In the genomic region with DNA sequence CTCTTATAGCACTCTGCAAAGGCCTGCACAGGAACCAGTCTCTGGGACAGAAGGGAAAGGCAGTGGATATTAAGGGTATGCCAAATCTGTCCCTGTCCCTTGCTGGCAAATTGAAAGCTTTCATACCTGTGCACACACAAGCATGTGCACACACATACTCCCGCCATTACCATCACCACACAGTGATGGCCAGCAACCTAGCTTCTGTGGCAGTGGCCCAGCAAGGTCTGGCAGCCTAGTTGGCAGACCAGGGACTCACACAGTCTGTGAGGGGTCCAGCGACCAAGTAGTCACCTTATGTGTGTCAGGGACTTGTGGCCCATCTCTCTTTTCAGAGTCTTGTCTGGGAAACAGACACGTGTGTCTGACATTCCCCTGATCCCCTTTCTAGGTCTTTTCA, we compare ENCODE assay signal across 9 mouse cellular contexts. TPM values are rescaled to one million over a fixed set of nuclear protein-coding genes. Genes with fewer than 3 reads are reported as not detected.
DNase-seq lines count a peak whose midpoint lies in the region; ATAC-seq and TF ChIP-seq lines count a peak whose summit lies in the region.
"Had no signal": no experiment of that assay in that cellular context is flagged by ENCODE, and none has a peak within 500 bp of the region (broad histone marks: within the 10 kb centered on the region; RNA-seq: fewer than 3 reads in every experiment).

No protein-coding gene starts in this region.

- peak overlapping the region; percentile 65 for H3K9ac ChIP-seq in ES-Bruce4 (ENCODE audit: low read depth, poor library complexity, severe bottlenecking)
- H3K9ac ChIP-seq in liver, embryonic 16.5 days (ENCODE audit: low read depth, low read length) = peak overlapping the region; percentile 63

- H3K27ac ChIP-seq in heart, embryonic 10.5 days = peak overlapping the region; percentile 88
- peak overlapping the region; percentile 90 for H3K27ac ChIP-seq in ES-Bruce4 (ENCODE audit: insufficient read depth, low read length)
- H3K27ac ChIP-seq in hindbrain, embryonic 10.5 days = peak overlapping the region; percentile 91
- H3K27ac ChIP-seq in liver, embryonic 16.5 days (ENCODE audit: low read length) = peak overlapping the region; percentile 83

- peak overlapping the region; percentile 78 for H3K4me2 ChIP-seq in liver, embryonic 16.5 days (ENCODE audit: low read depth, low read length)

- no peak for TF ChIP-seq CTCF in ES-Bruce4 (IDR thresholded peaks at IDR 0.05; ENCODE audit: low read depth, low read length)

- peaks cover 82% of the 10 kb centered on the region for H3K4me1 ChIP-seq in heart, embryonic 10.5 days
- peaks cover 13% of the 10 kb centered on the region for H3K4me1 ChIP-seq in ES-Bruce4 (ENCODE audit: control insufficient read depth, insufficient read depth, low read length)
- H3K4me1 ChIP-seq in hindbrain, embryonic 10.5 days (replicated peaks) = peaks cover 83% of the 10 kb centered on the region
- peaks cover 72% of the 10 kb centered on the region for H3K4me1 ChIP-seq in liver, embryonic 16.5 days (ENCODE audit: control insufficient read depth, low read depth, low read length)

- no peak for TF ChIP-seq EP300 in ES-Bruce4 (IDR thresholded peaks at IDR 0.05; ENCODE audit: insufficient read depth, low read depth, low read length)

- H3K27me3 ChIP-seq in heart, embryonic 10.5 days (ENCODE audit: insufficient read depth, poor library complexity, severe bottlenecking) = no peaks in the 10 kb centered on the region
- no peaks in the 10 kb centered on the region for H3K27me3 ChIP-seq in ES-Bruce4 (ENCODE audit: control insufficient read depth, insufficient read depth, low read length, poor library complexity, severe bottlenecking)
- H3K27me3 ChIP-seq in hindbrain, embryonic 10.5 days (ENCODE audit: insufficient read depth, poor library complexity, severe bottlenecking) = no peaks in the 10 kb centered on the region
- no peaks in the 10 kb centered on the region for H3K27me3 ChIP-seq in liver, embryonic 16.5 days (ENCODE audit: control insufficient read depth, insufficient read depth, low read depth, low read length)

- H3K4me3 ChIP-seq in heart, embryonic 10.5 days = peak overlapping the region; percentile 61
- peak overlapping the region; percentile 79; the same call in 1 of the 2 replicates for H3K4me3 ChIP-seq in ES-Bruce4 (ENCODE audit: low read depth, low read length)
- peak overlapping the region; percentile 58 for H3K4me3 ChIP-seq in hindbrain, embryonic 10.5 days
- no peak overlapping the region for H3K4me3 ChIP-seq in liver, embryonic 16.5 days (ENCODE audit: low read depth, low read length)

- no peaks in the 10 kb centered on the region for H3K9me3 ChIP-seq in heart, embryonic 10.5 days
- H3K9me3 ChIP-seq in ES-Bruce4 (replicated peaks; ENCODE audit: control insufficient read depth, insufficient read depth, low read length, poor library complexity, severe bottlenecking) = no peaks in the 10 kb centered on the region
- H3K9me3 ChIP-seq in hindbrain, embryonic 10.5 days = no peaks in the 10 kb centered on the region
- no peaks in the 10 kb centered on the region for H3K9me3 ChIP-seq in liver, embryonic 16.5 days (replicated peaks; ENCODE audit: control insufficient read depth, low read length)

- no peak for TF ChIP-seq POLR2A in ES-Bruce4 (IDR thresholded peaks at IDR 0.05; ENCODE audit: insufficient read depth, low read length)

- DNase-seq in heart, embryonic 10.5 days (ENCODE audit: low spot score) = no peak
- no peak for DNase-seq in heart, postnatal 4 days
- DNase-seq in hindbrain, embryonic 10.5 days (ENCODE audit: low spot score) = no peak
- no peak for DNase-seq in layer of hippocampus, postnatal 25 days (ENCODE audit: extremely low spot score in 1 of 2, low spot score in 1 of 2)
- no peak for DNase-seq in frontal cortex, adult 2 months (ENCODE audit: extremely low spot score in 1 of 2, low spot score in 1 of 2)
- DNase-seq in embryo, embryonic 10 days (ENCODE audit: low spot score) = no peak
- DNase-seq: thymus, postnatal 14 days had no signal

- H3K36me3 ChIP-seq in heart, embryonic 10.5 days = peaks cover 19% of the 10 kb centered on the region
- H3K36me3 ChIP-seq in ES-Bruce4 (ENCODE audit: control insufficient read depth, insufficient read depth, low read length, poor library complexity, severe bottlenecking) = peaks cover 6% of the 10 kb centered on the region
- peaks cover 19% of the 10 kb centered on the region for H3K36me3 ChIP-seq in hindbrain, embryonic 10.5 days
- peaks cover 10% of the 10 kb centered on the region for H3K36me3 ChIP-seq in liver, embryonic 16.5 days (ENCODE audit: control insufficient read depth, insufficient read depth)

- 68% methylated on average over 3 of the region's 3 CpGs for WGBS in heart, embryonic 10.5 days
- WGBS in hindbrain, embryonic 10.5 days = 58% methylated on average over 3 of the region's 3 CpGs
- WGBS in liver, embryonic 16.5 days (ENCODE audit: insufficient replicate concordance) = 59% methylated on average over 3 of the region's 3 CpGs

- no peak for ATAC-seq in liver, embryonic 16.5 days (ENCODE audit: low read depth)

RNA-seq across cellular contexts. Expression of gene Srebf1, which starts 11.2 kb away (rescaled TPM):
- 38.2 and 40.3 TPM in 2 replicates for polyA plus RNA-seq in heart, embryonic 10.5 days (2016; fragmentation: Nextera tagmentation; extraction: Ambion mirVana)
- 10 to 100 TPM; 35.8 to 50.8 TPM for total RNA-seq in heart, postnatal 4 days (2021)
- polyA plus RNA-seq in ES-Bruce4 (2011; ENCODE audit: insufficient read depth, insufficient read length, low read depth, missing spikeins) = 60.5 and 68.6 TPM in 2 replicates
- 45.0 and 55.8 TPM in 2 replicates for polyA plus RNA-seq in hindbrain, embryonic 10.5 days (2016; fragmentation: Nextera tagmentation; extraction: Ambion mirVana)
- 42.7 and 51.7 TPM in 2 replicates for polyA plus RNA-seq in liver, embryonic 16.5 days (2015; fragmentation: Nextera tagmentation; extraction: Ambion mirVana)
- total RNA-seq in layer of hippocampus, postnatal 25 days (2021) = 10 to 100 TPM; 49.9 to 58.1 TPM
- 63.2 and 78.3 TPM in 2 replicates for polyA plus RNA-seq in frontal cortex, adult 2 months (2012; rRNA removed)
